Mouse (Mus musculus): Measurements from ENCODE around the gene Tnfrsf14. TPM values are rescaled to one million over a fixed set of nuclear protein-coding genes. Genes with fewer than 3 reads are reported as not detected.

Tnfrsf14 gene
- polyA plus RNA-seq, 1 experiment = 2.9 TPM

- TF ChIP-seq GATA1 (IDR thresholded peaks at IDR 0.05; ENCODE audit: low read length) = no peak
Measured at GRCm38 (mm10) chr4:154957289-154957993, 29.1 kb upstream of the Tnfrsf14 start.

DNA sequence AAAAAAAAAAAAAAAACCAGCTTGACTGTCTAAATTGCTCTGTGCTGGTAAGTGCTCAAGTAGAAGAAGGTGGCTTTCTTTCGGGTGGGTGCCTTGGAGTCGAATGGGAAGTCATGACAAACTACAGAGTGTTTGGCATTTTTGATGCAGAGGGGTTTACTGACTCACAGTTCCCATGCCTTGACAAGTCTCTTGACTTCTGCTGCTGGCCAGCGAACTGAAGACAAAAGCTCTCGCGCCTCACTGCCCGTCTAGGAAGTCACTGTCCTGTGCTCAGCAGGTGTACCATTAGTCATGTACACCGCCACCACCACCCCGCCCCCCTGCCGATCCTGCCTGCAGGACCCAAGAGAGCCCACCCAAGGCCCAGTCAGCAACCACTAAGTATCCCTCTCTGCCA is 28.2 kb upstream of the Tnfrsf14 start:
- no peak for TF ChIP-seq GATA1 (IDR thresholded peaks at IDR 0.05; ENCODE audit: low read length)

DNA sequence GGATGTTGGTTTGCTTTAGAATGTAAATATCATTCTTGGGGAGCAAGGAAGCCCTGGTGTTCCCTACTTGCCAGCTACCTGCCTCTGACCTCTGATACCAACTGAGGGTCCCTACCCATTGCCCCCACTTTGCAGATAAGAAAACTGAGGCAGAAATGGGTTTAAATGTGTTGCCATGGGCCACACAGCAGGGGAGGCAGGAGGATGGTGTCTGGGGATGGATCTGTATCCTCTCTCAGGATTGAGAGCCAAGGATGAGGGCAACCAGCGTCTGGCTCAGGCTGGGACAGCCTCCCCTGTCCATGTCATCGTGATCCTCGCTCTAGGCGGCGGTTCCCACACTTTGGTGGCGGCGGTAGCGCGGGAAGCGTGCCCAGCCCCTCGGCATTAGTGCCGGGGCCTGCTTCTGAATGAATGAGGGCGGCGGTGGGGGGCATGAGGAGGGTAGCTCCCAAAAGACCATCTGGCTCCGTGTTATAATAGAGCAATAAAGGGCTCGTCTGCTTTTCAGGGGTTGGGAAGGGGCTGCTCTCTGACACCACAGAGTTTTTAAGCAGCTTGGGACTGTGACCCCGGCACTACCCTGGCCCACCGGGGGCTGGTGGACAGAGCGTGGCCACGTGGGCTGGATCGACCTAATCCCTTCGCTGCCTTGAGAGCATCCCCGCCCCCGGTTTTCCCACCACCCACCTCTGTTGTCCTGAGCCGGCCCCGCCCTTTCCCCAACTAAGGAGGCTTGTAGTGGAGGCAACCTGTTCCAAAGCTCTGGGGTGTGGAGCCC is 24.3 kb upstream of the Tnfrsf14 start:
- no peak for TF ChIP-seq GATA1 (IDR thresholded peaks at IDR 0.05; ENCODE audit: low read length)

DNA sequence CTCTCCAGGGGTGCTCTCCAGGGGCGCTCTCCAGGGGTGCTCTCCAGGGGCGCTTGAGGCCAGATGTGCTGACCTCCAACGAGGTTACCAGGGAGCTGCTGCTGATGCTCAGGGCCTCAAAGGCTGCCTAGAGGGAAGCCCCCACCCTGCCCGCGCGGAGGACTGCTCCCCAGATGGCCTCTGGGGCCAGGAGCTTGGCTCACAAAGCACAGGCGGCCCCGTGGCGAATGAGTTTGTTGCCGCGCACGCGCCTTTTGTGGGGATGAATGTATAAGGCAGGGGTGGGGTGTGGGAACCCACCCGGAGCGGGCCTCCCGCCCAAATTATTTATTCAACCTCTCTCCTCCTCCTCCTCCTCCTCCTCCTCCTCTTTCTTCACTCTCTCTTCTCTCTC is 21.2 kb upstream of the Tnfrsf14 start:
- TF ChIP-seq GATA1 (IDR thresholded peaks at IDR 0.05; ENCODE audit: low read length) = no peak

DNA sequence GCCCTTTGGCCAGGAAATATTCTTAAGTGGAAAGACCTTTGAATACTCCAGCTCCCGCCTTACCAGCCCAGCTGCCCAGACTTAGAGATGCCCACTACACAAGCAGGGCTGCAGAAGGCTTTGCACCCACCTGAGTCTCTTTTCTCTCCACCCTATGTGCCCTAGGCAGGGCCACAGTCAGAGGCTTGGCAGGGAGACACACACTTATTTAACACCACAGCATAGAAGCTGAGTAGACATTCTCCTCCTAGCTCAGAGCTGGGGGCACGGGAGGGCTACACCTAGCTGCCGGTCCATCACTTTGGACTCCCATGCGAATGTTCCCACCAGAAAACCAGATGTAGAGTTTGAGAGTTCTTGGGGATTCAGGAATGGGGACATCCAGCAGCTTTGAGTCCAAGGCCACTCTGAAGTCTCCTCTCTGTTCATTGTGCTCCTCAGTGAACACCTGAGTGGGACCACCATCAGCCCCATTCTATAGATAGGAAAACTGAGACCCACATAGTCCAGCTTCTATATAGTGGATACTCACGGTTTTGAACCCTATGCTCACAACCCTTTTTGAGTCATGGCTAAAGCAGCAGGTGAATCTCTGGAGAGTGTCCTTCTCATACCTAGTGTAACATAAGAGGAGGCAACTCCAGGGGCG is 20.7 kb upstream of the Tnfrsf14 start:
- TF ChIP-seq GATA1 (IDR thresholded peaks at IDR 0.05; ENCODE audit: low read length) = no peak

- no peak for TF ChIP-seq GATA1 (IDR thresholded peaks at IDR 0.05; ENCODE audit: low read length)
Measured at GRCm38 (mm10) chr4:154948066-154948939, 19.9 kb upstream of the Tnfrsf14 start.

- no peak for TF ChIP-seq GATA1 (IDR thresholded peaks at IDR 0.05; ENCODE audit: low read length)
Measured at GRCm38 (mm10) chr4:154946319-154946718, 18.0 kb upstream of the Tnfrsf14 start.

- no peak for TF ChIP-seq GATA1 (IDR thresholded peaks at IDR 0.05; ENCODE audit: low read length)
Measured at GRCm38 (mm10) chr4:154944121-154944590, 15.8 kb upstream of the Tnfrsf14 start.

DNA sequence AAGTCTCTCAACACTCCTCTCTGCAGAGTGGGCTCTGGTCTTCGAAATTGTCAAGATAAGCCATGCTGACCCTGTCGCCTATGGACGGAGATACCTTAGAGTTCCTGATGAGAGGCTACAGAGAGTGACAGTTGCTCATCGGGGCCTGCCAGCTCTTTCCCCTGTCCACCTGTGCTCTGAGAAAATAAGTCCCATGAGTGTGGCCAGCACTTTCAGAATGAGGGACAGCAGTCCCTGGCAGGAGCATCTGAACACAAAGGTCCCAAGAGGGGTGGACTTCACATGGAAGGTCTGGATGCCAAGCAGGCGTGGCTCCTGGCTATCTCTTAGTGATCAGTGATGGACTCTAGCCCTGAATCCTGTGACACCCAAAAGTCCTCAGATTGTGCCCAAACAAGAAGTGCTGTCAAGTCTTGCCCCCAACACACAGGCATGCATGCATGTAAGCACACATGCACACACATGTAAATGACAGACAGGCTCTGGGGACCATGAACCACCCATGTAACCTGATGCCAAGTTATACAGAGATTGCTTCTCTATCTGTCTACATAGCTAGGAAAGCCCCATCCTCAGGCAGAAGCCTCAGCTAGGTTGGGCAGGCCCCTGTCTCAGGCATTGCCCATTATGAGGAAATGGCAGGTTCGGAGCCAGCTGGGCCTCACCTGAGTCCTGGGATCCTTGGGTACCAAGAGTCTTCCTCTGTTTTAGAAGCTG is 15.1 kb upstream of the Tnfrsf14 start:
- TF ChIP-seq GATA1 (IDR thresholded peaks at IDR 0.05; ENCODE audit: low read length) = no peak

DNA sequence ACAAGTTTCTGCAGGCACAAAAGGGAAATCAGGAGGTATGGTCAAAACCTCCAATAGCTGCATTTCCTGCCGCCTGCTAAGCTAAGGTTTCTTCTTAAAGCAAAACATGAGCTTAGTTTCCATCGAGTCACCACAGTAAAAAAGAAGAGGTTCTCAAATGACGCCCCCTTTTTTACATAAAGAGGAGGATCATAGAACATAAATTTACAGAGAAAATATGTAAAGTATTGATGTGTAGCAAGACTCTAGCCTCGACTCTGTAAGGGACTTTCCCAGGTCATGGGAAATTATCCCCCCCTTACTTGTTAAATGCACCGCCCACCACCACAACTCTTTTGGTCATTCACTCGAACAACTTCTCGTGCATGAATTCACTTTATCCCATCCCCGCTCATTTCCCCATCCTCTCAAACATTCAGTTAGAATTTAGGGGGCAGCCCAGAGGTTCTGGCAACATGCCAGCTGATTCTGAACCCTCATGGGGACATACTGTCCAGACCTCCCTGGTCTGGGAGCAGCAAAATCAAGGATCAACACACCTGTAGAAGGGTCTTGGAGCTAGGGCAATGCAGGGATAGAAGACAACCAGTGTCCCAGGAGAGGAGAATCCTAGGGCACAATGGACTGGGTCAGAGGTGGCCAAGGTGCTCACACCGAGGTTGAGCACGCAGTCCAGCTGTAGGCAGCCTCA is 14.4 kb upstream of the Tnfrsf14 start:
- TF ChIP-seq GATA1 (IDR thresholded peaks at IDR 0.05; ENCODE audit: low read length) = no peak

- TF ChIP-seq GATA1 (IDR thresholded peaks at IDR 0.05; ENCODE audit: low read length) = no peak
Measured at GRCm38 (mm10) chr4:154941831-154942230, 13.5 kb upstream of the Tnfrsf14 start.

DNA sequence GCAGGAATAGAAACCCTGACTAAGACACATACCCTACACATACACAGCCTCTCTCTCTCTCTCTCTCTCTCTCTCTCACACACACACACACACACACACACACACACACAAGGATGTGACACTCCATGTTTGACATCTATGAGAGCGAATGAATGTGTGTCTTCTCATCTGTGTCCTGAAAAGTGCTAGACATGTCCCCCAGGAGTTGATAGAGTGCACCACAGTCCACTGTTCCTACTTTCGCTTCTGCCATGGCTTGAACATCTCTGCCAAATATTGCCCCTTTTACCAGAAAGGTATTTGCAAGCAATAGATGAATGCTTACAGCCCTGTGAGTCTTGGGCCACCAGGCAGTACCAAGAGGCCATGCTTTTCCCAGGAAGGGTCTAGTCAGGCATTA is 11.8 kb upstream of the Tnfrsf14 start:
- TF ChIP-seq GATA1 (IDR thresholded peaks at IDR 0.05; ENCODE audit: low read length) = no peak

DNA sequence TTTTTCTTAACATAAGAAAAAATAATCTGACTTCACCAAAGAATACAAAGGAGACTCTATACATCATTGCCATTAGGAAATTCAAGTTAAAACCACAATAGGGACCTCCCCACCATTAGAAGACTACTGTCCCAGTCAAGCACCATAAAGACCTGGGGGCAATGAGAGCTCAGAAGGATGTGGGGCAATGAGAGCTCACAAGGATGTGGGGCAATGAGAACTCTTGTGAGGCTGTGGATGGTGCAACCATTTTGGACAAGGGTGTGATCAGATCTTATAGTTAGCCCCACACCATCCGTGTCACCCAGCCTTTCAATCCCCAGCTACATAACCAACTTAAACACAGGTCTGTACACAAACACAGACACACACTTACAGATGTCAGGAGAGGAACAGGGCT is 9.4 kb upstream of the Tnfrsf14 start:
- no peak for TF ChIP-seq GATA1 (IDR thresholded peaks at IDR 0.05; ENCODE audit: low read length)
